Mouse (Mus musculus) heart, embryonic 11.5 days (tissue): Measurements from ENCODE around the gene Git2. TPM values are rescaled to one million over a fixed set of nuclear protein-coding genes. Genes with fewer than 3 reads are reported as not detected.
A peak's percentile ranks its signal among the peaks of the same experiment; 100 is the strongest.

Experiments
- ATAC-seq: fragments of 200-750 bp; cut with Nextera tagmentation; replicated peaks from 2 replicates; pipeline ENCODE4 v1.8.0; 2017; ENCODE audit warnings: moderate library complexity; ENCODE audit not compliant: insufficient number of reproducible peaks, low FRiP score, low TSS enrichment
- H3K27ac ChIP-seq: fragments of 300-500 bp; sonication (generic); 2 replicates; pipeline ENCODE4 v1.5.1; 2014; ENCODE audit warnings: mild to moderate bottlenecking, low read depth, low read length
- H3K27me3 ChIP-seq: fragments of 300-500 bp; sonication (generic); 2 replicates; pipeline ENCODE4 v1.6.1; 2014; ENCODE audit warnings: mild to moderate bottlenecking, low read length, mixed read lengths; ENCODE audit not compliant: control insufficient read depth, insufficient read depth
- H3K36me3 ChIP-seq: fragments of 300-500 bp; sonication (generic); 2 replicates; pipeline ENCODE4 v1.6.1; 2014; ENCODE audit warnings: mild to moderate bottlenecking, low read length, moderate library complexity, mixed read lengths; ENCODE audit not compliant: control insufficient read depth, insufficient read depth
- H3K4me1 ChIP-seq: fragments of 300-500 bp; sonication (generic); 2 replicates; pipeline ENCODE4 v1.6.1; 2014; ENCODE audit warnings: low read length; ENCODE audit not compliant: control insufficient read depth, insufficient read depth
- H3K4me2 ChIP-seq: fragments of 300-500 bp; sonication (generic); 2 replicates; pipeline ENCODE4 v1.6.1; 2014; ENCODE audit warnings: mild to moderate bottlenecking, moderate library complexity
- H3K4me3 ChIP-seq: fragments of 300-500 bp; sonication (generic); 2 replicates; pipeline ENCODE4 v1.5.1; 2014; ENCODE audit warnings: low read depth, low read length
- H3K9ac ChIP-seq: fragments of 300-500 bp; sonication (generic); 2 replicates; pipeline ENCODE4 v1.6.1; 2014; ENCODE audit warnings: mild to moderate bottlenecking, low read depth, low read length, moderate library complexity
- H3K9me3 ChIP-seq: fragments of 300-500 bp; sonication (generic); replicated peaks from 2 replicates; pipeline ENCODE4 v1.6.1; 2016; ENCODE audit warnings: low read length; ENCODE audit not compliant: control insufficient read depth
- WGBS: fragments of 180-500 bp; shearing (Covaris S2); extraction: QIAGEN DNeasy Blood & Tissue Kit; methylation state at CpG from one replicate; pipeline ENCODE4 v1.1.7; 2014; ENCODE audit not compliant: insufficient replicate concordance; 5-methylcytosine and 5-hydroxymethylcytosine counted together
- polyA plus RNA-seq: library from polyadenylated mRNA; unstranded; fragments of >200 nt; fragmentation: Nextera tagmentation; extraction: Ambion mirVana; gene quantifications from 2 replicates; pipeline ENCODE4 v1.2.1, GENCODE M21; 2014

Gene Git2
- polyA plus RNA-seq, 1 experiment from 2014 or later: 30.6 TPM

DNA sequence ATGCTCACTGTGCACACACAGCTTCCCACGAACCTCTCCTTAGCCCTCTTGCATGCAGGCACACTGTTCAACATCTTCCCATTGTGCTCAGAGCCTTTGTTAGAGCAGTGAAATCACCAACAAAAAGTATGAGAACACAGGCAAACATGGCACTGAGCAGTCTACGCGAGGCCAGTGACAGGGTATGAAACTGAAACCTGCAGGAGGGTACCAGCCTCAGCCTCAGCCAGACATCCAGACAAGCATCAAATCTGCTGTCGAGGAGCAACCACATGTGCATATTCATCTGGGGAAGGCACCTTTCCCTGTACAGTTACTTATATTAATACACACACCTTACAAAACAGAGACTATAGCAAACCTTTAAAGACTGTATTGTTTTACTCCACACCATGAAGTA lies 28.4 kb downstream of the Git2 start:
- Histone ChIP-seq H3K27me3 (no peaks in the 10 kb centered on the region), H3K4me1 (no peaks in the 10 kb centered on the region), H3K9ac (no peak overlapping the region), H3K9me3 (no peaks in the 10 kb centered on the region), H3K4me3 (no peak overlapping the region), H3K27ac (no peak overlapping the region), H3K36me3 (peaks cover 34% of the 10 kb centered on the region), H3K4me2 (no peak overlapping the region)
- 83% methylated on average over 4 of the region's 4 CpGs for WGBS
- ATAC-seq: no peak

GRCm38 (mm10) chr5:114745581-114745980 lies 29.7 kb downstream of the Git2 start:
- H3K4me2 ChIP-seq: no peak overlapping the region
- H3K4me1 ChIP-seq: no peaks in the 10 kb centered on the region
- no peaks in the 10 kb centered on the region for H3K27me3 ChIP-seq
- 88% methylated on average over 5 of the region's 5 CpGs for WGBS
- no peak for ATAC-seq
- no peak overlapping the region for H3K27ac ChIP-seq
- no peak overlapping the region for H3K4me3 ChIP-seq
- H3K9me3 ChIP-seq: no peaks in the 10 kb centered on the region
- H3K36me3 ChIP-seq: peaks cover 34% of the 10 kb centered on the region
- no peak overlapping the region for H3K9ac ChIP-seq

DNA sequence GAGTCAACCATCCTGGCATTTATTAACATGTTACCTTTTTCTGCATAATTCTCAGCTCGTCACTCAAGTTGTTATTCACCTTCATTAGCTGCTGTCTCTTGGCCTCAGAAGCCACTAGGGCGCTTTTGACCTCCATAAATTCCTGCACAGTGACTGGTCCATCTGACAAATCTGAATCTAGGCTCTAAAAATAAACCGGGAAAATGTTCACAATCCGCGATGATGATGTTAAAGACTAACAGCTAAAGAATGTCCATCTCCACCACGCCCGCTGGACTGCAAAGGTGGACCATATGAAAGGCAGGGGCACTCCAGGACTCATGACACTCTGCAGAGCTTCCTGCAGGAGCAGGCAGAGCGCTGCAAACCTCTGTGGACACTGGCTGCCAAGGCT lies 31.6 kb downstream of the Git2 start:
- H3K27me3 ChIP-seq: no peaks in the 10 kb centered on the region
- peaks cover 38% of the 10 kb centered on the region for H3K36me3 ChIP-seq
- H3K4me3 ChIP-seq: no peak overlapping the region
- no peak overlapping the region for H3K9ac ChIP-seq
- no peak overlapping the region for H3K4me2 ChIP-seq
- no peak for ATAC-seq
- H3K9me3 ChIP-seq: no peaks in the 10 kb centered on the region
- H3K27ac ChIP-seq: no peak overlapping the region
- WGBS: 84% methylated on average over 8 of the region's 8 CpGs
- H3K4me1 ChIP-seq: peaks cover 7% of the 10 kb centered on the region; the same call in 1 of the 2 replicates

- no peak overlapping the region for H3K27ac ChIP-seq
- H3K27me3 ChIP-seq: no peaks in the 10 kb centered on the region
- peaks cover 7% of the 10 kb centered on the region; the same call in 1 of the 2 replicates for H3K4me1 ChIP-seq
- H3K9ac ChIP-seq: no peak overlapping the region
- H3K36me3 ChIP-seq: peaks cover 42% of the 10 kb centered on the region
- H3K4me2 ChIP-seq: no peak overlapping the region
- no peaks in the 10 kb centered on the region for H3K9me3 ChIP-seq
- 82% methylated on average over 13 of the region's 13 CpGs for WGBS
- no peak overlapping the region for H3K4me3 ChIP-seq
- ATAC-seq: no peak
Observed at GRCm38 (mm10) chr5:114742998-114743696, 32.2 kb downstream of the Git2 start.

DNA sequence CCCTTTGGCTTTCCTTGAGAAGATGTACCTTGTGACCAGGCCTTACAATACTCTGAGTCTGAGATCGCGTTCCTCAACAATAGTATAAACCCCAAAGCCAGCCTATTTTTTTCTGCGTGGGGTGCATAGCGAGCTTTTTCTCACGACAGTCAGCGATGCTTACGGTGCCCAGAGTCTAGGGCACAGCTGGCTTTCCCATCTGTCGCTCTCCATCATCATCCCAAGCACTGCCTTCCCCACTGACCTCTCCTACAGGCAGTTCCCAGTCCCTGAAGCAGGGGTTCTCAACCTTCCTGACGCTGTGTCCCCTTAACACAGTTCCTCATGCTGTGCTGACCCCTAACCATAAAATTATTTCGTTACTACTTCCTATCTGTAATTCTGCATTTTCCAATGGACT lies 32.7 kb downstream of the Git2 start:
- Histone ChIP-seq H3K4me2 (no peak overlapping the region), H3K4me1 (peaks cover 7% of the 10 kb centered on the region; the same call in 1 of the 2 replicates), H3K4me3 (no peak overlapping the region), H3K9ac (no peak overlapping the region), H3K36me3 (peaks cover 38% of the 10 kb centered on the region), H3K27me3 (no peaks in the 10 kb centered on the region), H3K27ac (no peak overlapping the region), H3K9me3 (no peaks in the 10 kb centered on the region)
- no peak for ATAC-seq
- WGBS: 88% methylated on average over 10 of the region's 10 CpGs

DNA sequence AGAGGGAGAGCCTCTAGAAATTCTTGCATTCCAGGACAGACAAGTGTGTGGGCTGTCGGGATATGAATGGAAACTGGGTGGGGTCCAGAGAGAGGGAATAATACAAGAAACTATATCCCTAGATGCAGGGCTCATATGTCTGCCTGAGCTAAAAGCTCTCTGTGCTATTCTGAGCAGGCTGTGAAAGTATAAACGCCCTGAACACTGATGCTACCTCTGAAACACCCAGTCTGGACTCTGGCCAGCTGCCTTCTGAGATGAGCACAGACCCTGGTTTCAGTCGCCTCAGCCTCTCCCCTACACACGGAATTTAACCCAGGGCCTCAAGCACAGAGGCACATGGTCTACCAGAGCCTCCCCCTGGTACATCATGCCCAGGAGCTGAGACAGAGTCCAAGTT lies 34.7 kb downstream of the Git2 start:
- 49% methylated on average over 4 of the region's 4 CpGs for WGBS
- peaks cover 44% of the 10 kb centered on the region for H3K36me3 ChIP-seq
- no peak overlapping the region for H3K9ac ChIP-seq
- H3K4me2 ChIP-seq: no peak overlapping the region
- no peaks in the 10 kb centered on the region for H3K27me3 ChIP-seq
- peaks cover 7% of the 10 kb centered on the region; the same call in 1 of the 2 replicates for H3K4me1 ChIP-seq
- H3K4me3 ChIP-seq: no peak overlapping the region
- H3K9me3 ChIP-seq: no peaks in the 10 kb centered on the region
- no peak overlapping the region for H3K27ac ChIP-seq
- ATAC-seq: no peak

GRCm38 (mm10) chr5:114738707-114739241 lies 36.5 kb downstream of the Git2 start:
- WGBS: 85% methylated on average over 12 of the region's 12 CpGs
- no peak overlapping the region for H3K9ac ChIP-seq
- ATAC-seq: 0 out of 2 replicates have a peak, but pooled peaks have one; percentile 44

DNA sequence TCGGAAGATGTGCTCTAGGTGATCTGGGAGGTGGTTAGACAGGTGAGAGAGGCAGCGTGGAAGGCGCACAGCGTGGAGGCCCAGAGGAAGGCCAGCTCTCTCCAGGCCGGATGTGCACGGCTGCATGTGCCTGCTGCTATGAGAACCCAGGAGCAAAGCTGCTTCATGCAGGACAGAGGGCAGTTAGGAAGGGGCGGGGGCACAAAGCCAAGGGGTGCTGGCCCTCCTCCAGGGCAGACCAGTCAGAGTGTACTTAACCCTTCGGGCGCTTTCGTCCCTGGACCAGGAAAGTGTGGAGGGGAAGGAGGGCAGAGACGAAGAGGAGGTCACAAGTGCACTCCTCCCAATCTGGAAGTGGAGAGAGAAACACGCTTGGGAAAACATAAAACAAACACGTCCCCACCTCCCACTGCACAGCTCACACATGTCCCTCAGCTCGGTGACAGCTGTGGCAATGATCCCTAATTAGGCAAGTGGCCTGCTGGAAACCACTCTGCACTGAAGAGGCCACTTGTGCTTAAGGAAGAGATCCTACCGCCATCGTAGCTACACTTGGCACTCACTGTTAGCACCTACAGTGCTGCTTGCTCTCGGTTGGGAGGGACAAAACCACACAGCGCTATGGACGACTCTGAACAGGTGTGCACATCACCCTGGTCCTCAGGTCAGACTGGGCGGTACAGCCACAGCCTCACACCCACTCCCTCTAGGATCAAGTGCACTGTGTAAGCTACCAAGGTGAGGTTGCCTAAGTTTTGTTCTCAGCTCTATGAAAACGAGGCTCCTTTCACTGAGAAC lies 38.0 kb downstream of the Git2 start:
- Histone ChIP-seq H3K36me3 (peaks cover 35% of the 10 kb centered on the region), H3K9ac (no peak overlapping the region), H3K4me2 (no peak overlapping the region), H3K4me1 (peaks cover 7% of the 10 kb centered on the region; the same call in 1 of the 2 replicates), H3K27ac (no peak overlapping the region), H3K4me3 (no peak overlapping the region), H3K27me3 (no peaks in the 10 kb centered on the region), H3K9me3 (no peaks in the 10 kb centered on the region)
- 79% methylated on average over 21 of the region's 21 CpGs for WGBS
- ATAC-seq: no peak

More at GRCm38 (mm10) chr5:114738707-114739241, 36.5 kb downstream of the Git2 start:
- Histone ChIP-seq H3K27ac (no peak overlapping the region), H3K27me3 (no peaks in the 10 kb centered on the region), H3K36me3 (peaks cover 33% of the 10 kb centered on the region), H3K4me1 (peaks cover 7% of the 10 kb centered on the region; the same call in 1 of the 2 replicates), H3K4me2 (no peak overlapping the region), H3K9me3 (no peaks in the 10 kb centered on the region), H3K4me3 (no peak overlapping the region)
